ENCODE assay signal across 23 mouse cellular contexts in genomic region chr11:35005143-35005542, GRCm38 (mm10).
A peak's percentile ranks its signal among the peaks of the same experiment; 100 is the strongest.
DNase-seq lines count a peak whose midpoint lies in the region; ATAC-seq and TF ChIP-seq lines count a peak whose summit lies in the region.
"Had no signal": no experiment of that assay in that cellular context is flagged by ENCODE, and none has a peak within 500 bp of the region (broad histone marks: within the 10 kb centered on the region; RNA-seq: fewer than 3 reads in every experiment).

No protein-coding gene starts in this region.

- no peak; the same call in 1 of the 2 replicates for ATAC-seq in embryonic facial prominence, embryonic 14.5 days (ENCODE audit: low read depth)
- ATAC-seq in forebrain, embryonic 14.5 days: no peak
- ATAC-seq: forebrain, embryonic 15.5 days; forebrain, postnatal 0 days had no signal

- no peak for TF ChIP-seq CTCF in layer of hippocampus, adult 2 months (conservative IDR thresholded peaks at IDR 0.05)

- DNase-seq in embryonic facial prominence, embryonic 14.5 days (ENCODE audit: low spot score): peak; percentile 30
- DNase-seq in embryonic facial prominence, embryonic 10.5 days (ENCODE audit: low spot score): no peak
- no peak for DNase-seq in layer of hippocampus, adult 2 months (ENCODE audit: low spot score in 2 of 2)
- no peak for DNase-seq in layer of hippocampus, adult 9-11 months
- no peak for DNase-seq in forebrain, embryonic 14.5 days (ENCODE audit: low spot score)
- DNase-seq: adrenal gland, adult 2 months; adrenal gland, postnatal 10 days; adrenal gland, postnatal 25 days; B cell, adult 2 months; cerebellum, adult 11 months; cerebellum, adult 18-20 months; cerebellum, adult 8-10 months; cerebellum, adult 9-11 months; cerebellum, postnatal 14 days; cerebellum, postnatal 36 days; embryo, embryonic 11 days; forebrain, postnatal 0 days had no signal

- H3K4me2 ChIP-seq in embryonic facial prominence, embryonic 14.5 days (ENCODE audit: low read depth, low read length): no peak overlapping the region
- no peak overlapping the region for H3K4me2 ChIP-seq in forebrain, embryonic 14.5 days (ENCODE audit: low read length)
- H3K4me2 ChIP-seq: embryonic facial prominence, embryonic 12.5 days; embryonic facial prominence, embryonic 15.5 days; forebrain, embryonic 12.5 days; forebrain, embryonic 15.5 days had no signal

- H3K4me1 ChIP-seq in embryonic facial prominence, embryonic 14.5 days (ENCODE audit: control insufficient read depth, insufficient read depth, low read length): no peaks in the 10 kb centered on the region; the same call in 1 of the 2 replicates
- H3K4me1 ChIP-seq in embryonic facial prominence, embryonic 10.5 days: peaks cover 10% of the 10 kb centered on the region
- H3K4me1 ChIP-seq in forebrain, embryonic 14.5 days (ENCODE audit: control insufficient read depth, insufficient read depth, low read length): peaks cover 4% of the 10 kb centered on the region

- no peaks in the 10 kb centered on the region for H3K9me3 ChIP-seq in embryonic facial prominence, embryonic 14.5 days (ENCODE audit: control insufficient read depth, low read length)
- H3K9me3 ChIP-seq in embryonic facial prominence, embryonic 10.5 days: no peaks in the 10 kb centered on the region
- no peaks in the 10 kb centered on the region for H3K9me3 ChIP-seq in forebrain, embryonic 14.5 days (replicated peaks; ENCODE audit: control insufficient read depth, low read length)
- H3K9me3 ChIP-seq: embryonic facial prominence, embryonic 12.5 days; embryonic facial prominence, embryonic 15.5 days; forebrain, embryonic 10.5 days; forebrain, embryonic 12.5 days; forebrain, embryonic 15.5 days had no signal

- no peak overlapping the region for H3K27ac ChIP-seq in embryonic facial prominence, embryonic 14.5 days (replicated peaks; ENCODE audit: low read depth, low read length)
- no peak overlapping the region for H3K27ac ChIP-seq in embryonic facial prominence, embryonic 10.5 days (replicated peaks)
- H3K27ac ChIP-seq in layer of hippocampus, adult 2 months: peak overlapping the region; percentile 58
- H3K27ac ChIP-seq in forebrain, embryonic 14.5 days (ENCODE audit: low read depth, low read length): no peak overlapping the region
- H3K27ac ChIP-seq: embryonic facial prominence, embryonic 12.5 days; embryonic facial prominence, embryonic 15.5 days; forebrain, embryonic 10.5 days; forebrain, embryonic 12.5 days; forebrain, embryonic 15.5 days had no signal

- H3K27me3 ChIP-seq in embryonic facial prominence, embryonic 14.5 days (replicated peaks; ENCODE audit: control insufficient read depth, insufficient read depth, low read length): no peaks in the 10 kb centered on the region
- H3K27me3 ChIP-seq in embryonic facial prominence, embryonic 10.5 days (replicated peaks; ENCODE audit: low read depth, poor library complexity, severe bottlenecking): peaks cover 30% of the 10 kb centered on the region
- H3K27me3 ChIP-seq in forebrain, embryonic 14.5 days (replicated peaks; ENCODE audit: control insufficient read depth, insufficient read depth, low read length): no peaks in the 10 kb centered on the region
- H3K27me3 ChIP-seq: forebrain, embryonic 12.5 days; forebrain, embryonic 15.5 days had no signal

- H3K36me3 ChIP-seq in embryonic facial prominence, embryonic 14.5 days (ENCODE audit: control insufficient read depth, insufficient read depth, low read length): no peaks in the 10 kb centered on the region
- H3K36me3 ChIP-seq in embryonic facial prominence, embryonic 10.5 days (replicated peaks): no peaks in the 10 kb centered on the region
- H3K36me3 ChIP-seq in forebrain, embryonic 14.5 days (ENCODE audit: control insufficient read depth, insufficient read depth, low read length): no peaks in the 10 kb centered on the region
- H3K36me3 ChIP-seq: embryonic facial prominence, embryonic 12.5 days; embryonic facial prominence, embryonic 15.5 days; forebrain, embryonic 10.5 days; forebrain, embryonic 12.5 days; forebrain, embryonic 15.5 days had no signal

- no peak overlapping the region for H3K9ac ChIP-seq in embryonic facial prominence, embryonic 14.5 days (ENCODE audit: low read depth, low read length)
- H3K9ac ChIP-seq in forebrain, embryonic 14.5 days (ENCODE audit: low read length): no peak overlapping the region
- H3K9ac ChIP-seq: embryonic facial prominence, embryonic 12.5 days; embryonic facial prominence, embryonic 15.5 days; forebrain, embryonic 12.5 days; forebrain, embryonic 15.5 days; forebrain, postnatal 0 days had no signal

- WGBS in embryonic facial prominence, embryonic 14.5 days: 53% methylated on average over 3 of the region's 3 CpGs
- WGBS in embryonic facial prominence, embryonic 10.5 days: 69% methylated on average over 3 of the region's 3 CpGs
- 80% methylated on average over 3 of the region's 3 CpGs for WGBS in forebrain, embryonic 14.5 days

- no peak overlapping the region for H3K4me3 ChIP-seq in embryonic facial prominence, embryonic 14.5 days (ENCODE audit: low read depth, low read length)
- H3K4me3 ChIP-seq in embryonic facial prominence, embryonic 10.5 days: no peak overlapping the region
- H3K4me3 ChIP-seq in layer of hippocampus, adult 2 months: no peak overlapping the region
- no peak overlapping the region for H3K4me3 ChIP-seq in forebrain, embryonic 14.5 days (ENCODE audit: low read depth, low read length)
- H3K4me3 ChIP-seq: embryonic facial prominence, embryonic 12.5 days; embryonic facial prominence, embryonic 15.5 days; erythroblast, embryonic 14.5 days; forebrain, embryonic 10.5 days; forebrain, embryonic 12.5 days; forebrain, embryonic 15.5 days had no signal
